Mouse (Mus musculus) spleen, embryonic (tissue): ENCODE data around the gene Gpatch3.

Experiments used
- CTCF ChIA-PET: fragments of 350-600 bp; sonication (Branson Sonifier 250); formaldehyde crosslinking; loops from one replicate; lab custom pipeline; 2022; lab: Charles Lee

The Gpatch3 gene

DNA sequence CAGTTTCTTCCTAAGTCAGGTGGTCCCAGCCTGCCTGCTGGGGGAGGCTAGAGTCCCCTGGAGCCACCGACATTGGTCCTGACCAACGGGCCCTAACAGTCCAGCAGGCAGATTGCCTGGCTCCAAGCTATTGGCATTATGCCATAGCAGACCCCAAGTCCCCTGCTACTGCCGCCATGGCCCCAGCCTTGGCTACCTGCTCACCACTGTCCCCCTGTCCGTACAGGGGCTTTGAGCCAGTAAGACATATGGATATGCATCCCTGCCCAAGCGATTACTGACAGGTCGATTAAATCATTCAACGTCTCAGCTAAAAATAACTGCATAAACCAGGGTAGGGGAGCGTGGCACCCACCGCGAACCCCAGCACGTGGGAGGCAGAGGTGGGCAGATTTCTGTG lies 43.4 kb downstream of the Gpatch3 start:
- CTCF ChIA-PET = no interaction called here

DNA sequence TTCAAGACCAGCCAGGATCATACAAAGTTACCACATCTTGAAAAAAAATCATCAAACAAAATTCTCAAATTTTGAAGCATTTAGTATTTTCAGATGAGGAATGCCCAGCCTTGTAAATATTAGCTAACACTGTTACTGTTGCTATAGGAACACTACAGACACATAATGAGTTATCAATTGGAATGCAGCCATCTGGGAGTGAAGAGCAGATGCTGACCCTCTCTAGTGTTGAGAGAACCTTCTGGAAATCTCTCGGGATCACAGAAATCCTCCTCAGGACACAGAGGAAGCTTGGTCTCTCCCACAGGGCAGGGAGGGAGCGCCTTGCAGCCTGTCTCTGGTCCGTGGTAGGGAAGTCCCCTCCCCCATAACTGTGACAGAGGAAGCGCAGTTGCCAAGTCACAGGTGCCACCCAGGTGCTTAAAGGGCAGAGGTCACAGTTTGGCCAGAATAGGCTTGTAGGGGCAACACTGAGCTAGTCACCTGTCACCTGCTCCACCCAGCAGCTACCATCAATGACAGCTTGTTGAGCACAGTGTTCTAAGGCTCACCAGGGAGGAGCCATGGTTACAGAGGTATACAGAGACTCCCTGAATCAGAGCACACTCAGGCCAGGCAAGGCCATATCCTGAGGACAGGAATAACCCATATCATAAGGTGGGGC lies 45.1 kb downstream of the Gpatch3 start:
- CTCF ChIA-PET = interaction anchor here (0.6 to 2.4 kb wide), 4 partner anchors 13 to 256 kb away, joined by 4 to 8 read pairs (median 6); no protein-coding TSS in a partner anchor

- CTCF ChIA-PET = interaction anchor here (0.8 to 2.4 kb wide), 2 partner anchors 11 to 13 kb away, joined by 3 to 7 read pairs; no protein-coding TSS in a partner anchor
Measured at GRCm38 (mm10) chr4:133620668-133621067, 46.1 kb downstream of the Gpatch3 start.

GRCm38 (mm10) chr4:133622161-133622695 lies 47.7 kb downstream of the Gpatch3 start:
- CTCF ChIA-PET = interaction anchor here (0.6 to 2.4 kb wide), 3 partner anchors 10 to 1031 kb away, joined by 4 to 7 read pairs (median 4); no protein-coding TSS in a partner anchor

- CTCF ChIA-PET = interaction anchor here (0.6 to 0.9 kb wide), 2 partner anchors 8 to 810 kb away, joined by 4 to 6 read pairs; no protein-coding TSS in a partner anchor
Measured at GRCm38 (mm10) chr4:133624830-133625229, 50.3 kb downstream of the Gpatch3 start.

GRCm38 (mm10) chr4:133625621-133626071 lies 51.1 kb downstream of the Gpatch3 start:
- CTCF ChIA-PET = interaction anchor here (0.6 to 1.4 kb wide), 3 partner anchors 29 to 811 kb away, joined by 3 to 4 read pairs (median 4); no protein-coding TSS in a partner anchor

GRCm38 (mm10) chr4:133626221-133626620 lies 51.7 kb downstream of the Gpatch3 start:
- CTCF ChIA-PET = interaction anchor here (0.6 to 1.7 kb wide), 4 partner anchors 16 to 211 kb away, joined by 3 to 5 read pairs (median 4); no protein-coding TSS in a partner anchor

DNA sequence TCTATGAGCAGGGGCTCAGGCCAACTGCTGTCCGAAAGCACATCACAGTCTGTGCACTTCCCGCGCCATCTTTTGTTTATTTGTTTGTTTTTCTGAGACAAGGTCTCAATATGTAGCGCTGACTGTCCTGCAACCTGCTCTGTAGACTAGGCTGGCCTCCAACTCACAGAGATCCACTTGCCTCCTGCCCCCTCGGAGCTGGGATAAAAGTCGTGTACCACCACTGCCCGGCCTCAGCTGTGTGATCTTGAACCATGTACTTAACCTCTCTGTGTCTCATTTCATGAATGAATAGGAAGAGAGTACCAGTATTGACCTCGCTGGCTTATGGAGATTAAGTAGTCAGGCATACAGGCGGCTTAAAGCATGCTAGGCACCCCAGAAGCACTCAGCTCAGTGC lies 52.1 kb downstream of the Gpatch3 start:
- CTCF ChIA-PET = interaction anchor here (0.6 to 1.7 kb wide), 3 partner anchors 17 to 183 kb away, joined by 3 to 5 read pairs (median 3); no protein-coding TSS in a partner anchor

- CTCF ChIA-PET = interaction anchor here (0.6 to 1.7 kb wide), 2 partner anchors 17 to 182 kb away, joined by 3 to 5 read pairs; no protein-coding TSS in a partner anchor
Measured at GRCm38 (mm10) chr4:133627039-133627438, 52.5 kb downstream of the Gpatch3 start.

GRCm38 (mm10) chr4:133628517-133628916 lies 54.0 kb downstream of the Gpatch3 start:
- CTCF ChIA-PET = interaction anchor here (0.6 to 1.3 kb wide), 2 partner anchors 15 to 234 kb away, joined by 4 read pairs; no protein-coding TSS in a partner anchor

DNA sequence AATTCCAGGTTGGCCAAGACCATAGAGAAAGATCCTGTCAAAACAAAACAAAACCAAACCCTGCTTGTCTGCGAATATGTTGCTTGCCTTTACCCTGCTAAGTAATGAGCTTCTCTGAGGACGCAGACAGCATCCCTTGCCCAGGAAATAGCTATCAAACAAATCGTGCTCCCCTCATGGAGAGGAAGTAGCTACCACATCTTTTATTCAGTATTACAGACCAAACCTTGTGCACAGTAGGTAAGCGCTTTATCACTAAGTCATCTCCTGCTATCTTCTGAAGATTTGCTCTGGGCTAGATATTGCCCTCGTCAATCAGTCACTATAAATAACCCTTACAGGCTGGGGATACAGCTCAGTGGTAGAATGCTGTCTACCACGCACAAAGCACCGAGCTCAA lies 54.6 kb downstream of the Gpatch3 start:
- CTCF ChIA-PET = interaction anchor here (0.6 to 1.3 kb wide), 2 partner anchors 16 to 233 kb away, joined by 4 read pairs; no protein-coding TSS in a partner anchor

DNA sequence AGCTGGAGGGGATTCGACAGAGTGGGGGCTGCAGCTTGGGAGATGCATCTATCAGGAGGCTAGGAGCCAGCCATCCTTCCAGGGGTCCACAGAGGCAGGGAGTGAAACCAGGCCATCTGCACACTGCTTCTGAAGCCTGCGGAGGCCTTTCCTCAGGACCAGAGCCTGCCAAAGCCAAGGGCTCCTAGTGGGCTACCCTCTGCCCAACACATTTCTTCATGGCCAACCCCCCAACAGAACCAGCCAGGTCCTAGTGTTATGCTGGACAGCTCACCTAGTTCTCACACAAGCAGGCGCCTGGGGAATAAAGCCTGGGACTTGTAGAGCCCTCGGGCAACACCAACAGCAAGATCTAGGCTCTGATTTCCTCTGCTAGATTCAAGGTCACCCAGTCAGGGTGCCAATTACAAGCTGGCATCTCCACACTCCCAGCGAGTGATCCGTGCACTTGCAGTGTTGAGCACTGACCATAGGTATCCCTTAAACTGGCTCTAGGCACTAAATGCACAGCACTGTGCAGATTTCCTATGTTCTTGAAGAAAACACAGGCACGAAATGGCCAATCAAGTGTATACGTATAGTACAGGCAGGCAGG lies 55.9 kb downstream of the Gpatch3 start:
- CTCF ChIA-PET = no interaction called here

DNA sequence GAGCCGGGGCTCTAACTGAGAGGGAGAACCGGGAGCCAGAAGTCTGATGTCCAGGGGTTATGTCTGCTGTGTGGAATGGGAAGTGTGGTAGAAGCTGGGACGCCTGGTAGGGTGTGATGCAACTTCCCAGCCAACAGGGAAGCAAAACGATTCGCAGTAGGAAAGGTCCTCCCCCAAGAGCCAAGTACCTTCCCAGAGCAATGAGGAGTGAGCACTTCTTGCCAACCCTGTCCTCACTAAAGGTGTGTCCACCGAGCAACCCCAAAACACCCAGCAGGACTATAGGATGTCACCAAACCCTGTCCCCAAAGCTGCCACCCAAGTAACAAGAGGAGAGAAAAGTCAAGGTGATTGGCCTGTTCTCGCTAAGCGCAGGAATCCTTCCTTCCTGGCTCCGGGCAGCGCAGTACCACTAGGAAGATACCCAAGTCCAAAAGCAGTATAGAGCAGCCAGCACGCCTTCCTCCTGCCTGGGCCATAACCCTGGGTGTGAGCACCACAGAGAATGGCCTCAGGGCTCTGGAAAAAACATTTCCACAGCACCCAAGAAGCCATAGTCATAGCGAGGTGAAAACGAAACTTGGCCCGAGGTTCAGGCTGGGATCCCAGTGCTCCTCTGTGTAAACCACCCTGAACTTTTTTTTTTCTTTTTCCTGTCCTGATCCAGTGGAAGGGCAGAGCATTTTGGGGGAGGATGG lies 56.7 kb downstream of the Gpatch3 start:
- CTCF ChIA-PET = interaction anchor here (0.6 to 2.1 kb wide), 3 partner anchors 10 to 944 kb away, joined by 3 to 7 read pairs (median 5); no protein-coding TSS in a partner anchor

DNA sequence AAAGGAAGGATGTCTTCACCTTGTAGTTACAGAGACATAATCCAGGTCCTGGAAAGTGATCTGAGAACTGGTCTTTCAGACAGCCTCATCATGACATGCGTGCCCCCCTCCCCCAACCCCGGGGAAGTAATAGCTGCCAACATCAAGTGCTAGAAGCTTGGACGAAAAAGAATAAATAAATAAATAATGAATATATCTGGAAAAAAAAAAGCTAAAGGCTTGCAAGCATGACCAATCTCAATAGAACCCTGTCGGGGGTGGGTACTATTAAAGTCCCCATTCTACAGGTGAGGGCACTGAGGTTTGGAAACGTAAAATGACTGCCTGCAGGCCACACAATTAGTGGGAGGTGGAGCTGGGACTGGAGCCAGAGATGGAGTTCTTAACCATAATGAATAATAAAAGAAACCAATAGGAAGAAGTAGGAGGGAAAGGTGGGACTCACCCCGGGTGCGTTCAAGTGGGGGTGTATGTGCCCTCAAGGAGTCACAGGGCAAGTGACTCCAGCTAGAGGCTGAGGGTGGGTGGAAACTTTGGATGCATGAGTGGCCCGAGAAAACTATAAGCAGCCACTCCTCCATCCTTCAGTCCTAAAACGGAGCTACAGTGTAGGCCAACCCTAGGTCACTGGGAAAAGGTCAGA lies 57.3 kb downstream of the Gpatch3 start:
- CTCF ChIA-PET = interaction anchor here (0.6 to 2.1 kb wide), 6 partner anchors 8 to 943 kb away, joined by 3 to 7 read pairs (median 4); no protein-coding TSS in a partner anchor

GRCm38 (mm10) chr4:133632483-133633327 lies 58.2 kb downstream of the Gpatch3 start:
- CTCF ChIA-PET = interaction anchor here (0.6 to 2.1 kb wide), 6 partner anchors 8 to 982 kb away, joined by 3 to 7 read pairs (median 6); no protein-coding TSS in a partner anchor

DNA sequence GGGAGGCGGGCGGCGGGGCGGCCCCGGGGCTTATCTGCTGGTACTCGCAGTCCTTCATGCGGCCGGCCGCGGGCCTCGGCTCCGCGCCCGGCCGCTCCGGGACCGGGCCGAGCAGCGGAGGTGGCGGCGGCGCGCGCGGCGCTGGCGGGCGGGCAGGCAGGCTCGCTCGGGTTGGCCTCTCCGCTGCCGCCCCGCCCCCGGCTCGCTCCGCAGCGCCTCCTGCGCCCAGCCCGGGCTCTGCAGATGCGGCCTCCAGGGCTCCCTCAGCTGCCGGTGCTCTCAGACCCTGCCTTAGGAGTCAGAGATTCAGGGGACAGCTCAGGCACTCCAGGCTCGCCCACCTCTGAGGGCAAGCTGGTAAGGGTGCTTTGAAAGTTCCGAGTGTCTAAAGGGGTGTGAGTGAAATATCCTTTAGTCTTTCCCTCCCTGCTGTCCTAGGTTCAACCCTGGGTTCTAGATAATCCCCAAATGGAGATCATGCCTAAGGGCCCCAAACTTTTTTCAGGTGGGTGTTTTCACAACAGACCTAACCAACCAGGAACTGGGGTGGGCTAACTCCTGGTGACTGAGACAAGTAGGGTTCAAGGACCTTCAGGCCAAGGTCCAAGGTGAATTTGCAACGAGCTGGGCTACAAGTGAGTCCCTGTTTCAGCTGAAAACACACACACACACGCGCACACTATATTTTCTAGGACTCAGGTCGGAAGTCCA lies 58.9 kb downstream of the Gpatch3 start:
- CTCF ChIA-PET = interaction anchor here (0.9 to 2.1 kb wide), 3 partner anchors 13 to 28 kb away, joined by 3 to 7 read pairs (median 3); no protein-coding TSS in a partner anchor
